Mouse (Mus musculus) lung, adult 2 months (tissue): ENCODE results near the gene Orai1.

Experiments
- CTCF ChIP-seq: fragments of 200-500 bp; IDR thresholded peaks from 2 replicates; pipeline ENCODE4 v1.5.1; 2011; ENCODE audit warnings: mild to moderate bottlenecking, low read length, control low read depth; ENCODE audit not compliant: insufficient read depth
- POLR2A ChIP-seq: fragments of 200-500 bp; IDR thresholded peaks from 2 replicates; pipeline ENCODE4 v1.6.1; 2011; ENCODE audit warnings: low read depth, mild to moderate bottlenecking, control low read depth, low read length, borderline replicate concordance; ENCODE audit errors: extremely low read depth

DNA sequence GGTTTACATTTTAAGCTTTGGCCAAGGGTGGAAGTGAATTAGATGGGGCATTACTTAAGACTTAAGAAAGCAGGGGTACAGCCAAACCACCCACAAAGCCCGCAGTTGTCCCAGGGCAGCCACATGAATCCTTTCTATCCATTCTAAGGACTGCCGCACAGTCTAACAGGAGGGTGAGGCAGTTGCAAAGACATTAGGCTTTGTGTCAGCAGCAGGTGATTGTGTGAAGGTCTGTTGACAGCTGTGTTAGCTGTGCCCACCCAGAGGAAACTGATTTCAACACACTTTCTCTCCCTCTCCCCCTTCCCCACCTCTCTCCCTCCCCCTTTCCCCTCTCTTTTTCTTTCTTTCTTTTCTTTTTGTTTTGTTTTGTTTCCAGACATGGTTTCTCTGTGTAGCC, 53.8 kb downstream of the Orai1 start:
- TF ChIP-seq CTCF (no peak), POLR2A (no peak)
